Mouse (Mus musculus): Measurements from ENCODE around the gene Vegfb. TPM values are rescaled to one million over a fixed set of nuclear protein-coding genes. Genes with fewer than 3 reads are reported as not detected.

Gene Vegfb
- polyA plus RNA-seq, 1 experiment from 2014 or later: 34.9 TPM

- Histone ChIP-seq H3K4me2 (no peak overlapping the region), H3K27ac (no peak overlapping the region), H3K4me1 (replicated peaks) (peaks cover 16% of the 10 kb centered on the region), H3K27me3 (no peaks in the 10 kb centered on the region), H3K9ac (peak overlapping the region; percentile 35; the same call in 1 of the 2 replicates), H3K9me3 (no peaks in the 10 kb centered on the region), H3K36me3 (peaks cover 50% of the 10 kb centered on the region), H3K4me3 (no peak overlapping the region)
- WGBS: 84% methylated on average over 7 of the region's 7 CpGs
- ATAC-seq (ENCODE audit: low FRiP score): no peak
Observed at GRCm38 (mm10) chr19:6955424-6955823, 32.0 kb downstream of the Vegfb start.

- Histone ChIP-seq H3K4me2 (no peak overlapping the region), H3K27me3 (no peaks in the 10 kb centered on the region), H3K9ac (peak overlapping the region; percentile 31; the same call in 1 of the 2 replicates), H3K4me1 (replicated peaks) (peaks cover 26% of the 10 kb centered on the region), H3K27ac (no peak overlapping the region), H3K4me3 (no peak overlapping the region), H3K9me3 (no peaks in the 10 kb centered on the region), H3K36me3 (peaks cover 44% of the 10 kb centered on the region)
- ATAC-seq (ENCODE audit: low FRiP score): no peak
- 44% methylated on average over 9 of the region's 9 CpGs for WGBS
Observed at GRCm38 (mm10) chr19:6954046-6954445, 33.4 kb downstream of the Vegfb start.

GRCm38 (mm10) chr19:6952712-6953037 lies 34.8 kb downstream of the Vegfb start:
- ATAC-seq (ENCODE audit: low FRiP score): no peak
- Histone ChIP-seq H3K27me3 (no peaks in the 10 kb centered on the region), H3K4me1 (replicated peaks) (peaks cover 26% of the 10 kb centered on the region), H3K9me3 (no peaks in the 10 kb centered on the region), H3K4me2 (peak overlapping the region; percentile 98), H3K27ac (peak overlapping the region; percentile 96), H3K36me3 (peaks cover 36% of the 10 kb centered on the region), H3K4me3 (peak overlapping the region; percentile 59), H3K9ac (peak overlapping the region; percentile 80)
- WGBS: 41% methylated on average over 3 of the region's 3 CpGs

- ATAC-seq (ENCODE audit: low FRiP score): peak; percentile 24
- 4% methylated on average over 31 of the region's 31 CpGs for WGBS
Observed at GRCm38 (mm10) chr19:6951994-6952711, 35.3 kb downstream of the Vegfb start.

GRCm38 (mm10) chr19:6951381-6951968 lies 36.0 kb downstream of the Vegfb start:
- H3K9me3 ChIP-seq: no peaks in the 10 kb centered on the region
- peak overlapping the region; percentile 59 for H3K4me3 ChIP-seq
- peak overlapping the region; percentile 80 for H3K9ac ChIP-seq
- H3K4me1 ChIP-seq (replicated peaks): peaks cover 26% of the 10 kb centered on the region
- peak; percentile 70 for ATAC-seq (ENCODE audit: low FRiP score)
- peaks cover 32% of the 10 kb centered on the region for H3K36me3 ChIP-seq
- H3K27ac ChIP-seq: peak overlapping the region; percentile 96
- under 1% methylated on average over 35 of the region's 35 CpGs for WGBS
- no peaks in the 10 kb centered on the region for H3K27me3 ChIP-seq
- H3K4me2 ChIP-seq: peak overlapping the region; percentile 98

More at GRCm38 (mm10) chr19:6951994-6952711, 35.3 kb downstream of the Vegfb start:
- peaks cover 26% of the 10 kb centered on the region for H3K4me1 ChIP-seq (replicated peaks)
- H3K4me3 ChIP-seq: peak overlapping the region; percentile 59
- peaks cover 36% of the 10 kb centered on the region for H3K36me3 ChIP-seq
- H3K4me2 ChIP-seq: peak overlapping the region; percentile 98
- H3K27ac ChIP-seq: peak overlapping the region; percentile 96
- H3K27me3 ChIP-seq: no peaks in the 10 kb centered on the region
- H3K9ac ChIP-seq: peak overlapping the region; percentile 80
- no peaks in the 10 kb centered on the region for H3K9me3 ChIP-seq

GRCm38 (mm10) chr19:6950613-6951153 lies 36.8 kb downstream of the Vegfb start:
- Histone ChIP-seq H3K27me3 (no peaks in the 10 kb centered on the region), H3K36me3 (peaks cover 29% of the 10 kb centered on the region), H3K4me2 (peak overlapping the region; percentile 98), H3K4me3 (peak overlapping the region; percentile 59), H3K27ac (peak overlapping the region; percentile 96), H3K9me3 (no peaks in the 10 kb centered on the region), H3K9ac (peak overlapping the region; percentile 80), H3K4me1 (replicated peaks) (peaks cover 26% of the 10 kb centered on the region)
- peak; percentile 44 for ATAC-seq (ENCODE audit: low FRiP score)
- WGBS: under 1% methylated on average over 28 of the region's 28 CpGs

- H3K4me1 ChIP-seq (replicated peaks): peaks cover 26% of the 10 kb centered on the region
- H3K27ac ChIP-seq: peak overlapping the region; percentile 96
- H3K4me3 ChIP-seq: peak overlapping the region; percentile 59
- H3K9me3 ChIP-seq: no peaks in the 10 kb centered on the region
- peak overlapping the region; percentile 80 for H3K9ac ChIP-seq
- ATAC-seq (ENCODE audit: low FRiP score): no peak
- peak overlapping the region; percentile 98 for H3K4me2 ChIP-seq
- WGBS: 40% methylated on average over 5 of the region's 5 CpGs
- H3K27me3 ChIP-seq: no peaks in the 10 kb centered on the region
- H3K36me3 ChIP-seq: peaks cover 29% of the 10 kb centered on the region
Observed at GRCm38 (mm10) chr19:6949951-6950350, 37.5 kb downstream of the Vegfb start.

GRCm38 (mm10) chr19:6949532-6949931 lies 37.9 kb downstream of the Vegfb start:
- peak overlapping the region; percentile 96 for H3K27ac ChIP-seq
- H3K4me2 ChIP-seq: peak overlapping the region; percentile 98; the same call in 1 of the 2 replicates
- no peaks in the 10 kb centered on the region for H3K27me3 ChIP-seq
- peak overlapping the region; percentile 39; the same call in 1 of the 2 replicates for H3K9ac ChIP-seq
- H3K9me3 ChIP-seq: no peaks in the 10 kb centered on the region
- peaks cover 27% of the 10 kb centered on the region for H3K36me3 ChIP-seq
- ATAC-seq (ENCODE audit: low FRiP score): no peak
- H3K4me3 ChIP-seq: peak overlapping the region; percentile 59
- H3K4me1 ChIP-seq (replicated peaks): peaks cover 26% of the 10 kb centered on the region
- 91% methylated on average over 5 of the region's 5 CpGs for WGBS

GRCm38 (mm10) chr19:6948186-6948585 lies 39.3 kb downstream of the Vegfb start:
- WGBS: 68% methylated on average over 4 of the region's 4 CpGs
- Histone ChIP-seq H3K36me3 (peaks cover 22% of the 10 kb centered on the region), H3K4me3 (no peak overlapping the region), H3K9ac (no peak overlapping the region), H3K9me3 (no peaks in the 10 kb centered on the region), H3K4me2 (no peak overlapping the region), H3K27ac (0 out of 2 replicates have a peak overlapping the region, but pooled peaks have one; percentile 8), H3K27me3 (no peaks in the 10 kb centered on the region), H3K4me1 (replicated peaks) (peaks cover 26% of the 10 kb centered on the region)
- ATAC-seq (ENCODE audit: low FRiP score): no peak

GRCm38 (mm10) chr19:6947742-6948141 lies 39.7 kb downstream of the Vegfb start:
- 63% methylated on average over 4 of the region's 4 CpGs for WGBS
- Histone ChIP-seq H3K27ac (0 out of 2 replicates have a peak overlapping the region, but pooled peaks have one; percentile 8), H3K4me1 (replicated peaks) (peaks cover 26% of the 10 kb centered on the region), H3K27me3 (no peaks in the 10 kb centered on the region), H3K36me3 (peaks cover 22% of the 10 kb centered on the region), H3K9ac (no peak overlapping the region), H3K4me2 (no peak overlapping the region), H3K4me3 (no peak overlapping the region), H3K9me3 (no peaks in the 10 kb centered on the region)
- no peak for ATAC-seq (ENCODE audit: low FRiP score)

- H3K4me3 ChIP-seq: no peak overlapping the region
- H3K9ac ChIP-seq: no peak overlapping the region
- no peak overlapping the region for H3K4me2 ChIP-seq
- no peaks in the 10 kb centered on the region for H3K9me3 ChIP-seq
- H3K27me3 ChIP-seq: no peaks in the 10 kb centered on the region
- H3K27ac ChIP-seq: no peak overlapping the region
- no peak for ATAC-seq (ENCODE audit: low FRiP score)
- peaks cover 35% of the 10 kb centered on the region for H3K4me1 ChIP-seq (replicated peaks)
- 96% methylated on average over 6 of the region's 6 CpGs for WGBS
- peaks cover 12% of the 10 kb centered on the region for H3K36me3 ChIP-seq
Observed at GRCm38 (mm10) chr19:6943709-6944108, 43.7 kb downstream of the Vegfb start.

GRCm38 (mm10) chr19:6942764-6943163 lies 44.7 kb downstream of the Vegfb start:
- H3K27me3 ChIP-seq: 0 out of 2 replicates have a peak, but pooled peaks cover 4% of the 10 kb centered on the region
- H3K4me2 ChIP-seq: peak overlapping the region; percentile 98
- no peaks in the 10 kb centered on the region for H3K9me3 ChIP-seq
- peak overlapping the region; percentile 84 for H3K4me3 ChIP-seq
- ATAC-seq (ENCODE audit: low FRiP score): no peak; the same call in 1 of the 2 replicates
- 28% methylated on average over 5 of the region's 5 CpGs for WGBS
- H3K9ac ChIP-seq: peak overlapping the region; percentile 97
- peak overlapping the region; percentile 97 for H3K27ac ChIP-seq
- peaks cover 18% of the 10 kb centered on the region for H3K36me3 ChIP-seq
- peaks cover 44% of the 10 kb centered on the region for H3K4me1 ChIP-seq (replicated peaks)

Measured in hindbrain, embryonic 13.5 days (tissue).